Mouse (Mus musculus) cortical plate, adult 2 months (tissue): ENCODE data around the gene Fbxw21.

Source experiments
- CTCF ChIP-seq: fragments of 200-500 bp; IDR thresholded peaks from 2 replicates; pipeline ENCODE4 v1.5.1; 2011; ENCODE audit warnings: mild to moderate bottlenecking, control low read depth, low read length; ENCODE audit not compliant: insufficient read depth; ENCODE audit errors: extremely low read depth
- POLR2A ChIP-seq: fragments of 200-500 bp; IDR thresholded peaks from 2 replicates; pipeline ENCODE4 v1.6.1; 2011; ENCODE audit warnings: mild to moderate bottlenecking, low read length, control low read depth; ENCODE audit not compliant: insufficient read depth; ENCODE audit errors: extremely low read depth

DNA sequence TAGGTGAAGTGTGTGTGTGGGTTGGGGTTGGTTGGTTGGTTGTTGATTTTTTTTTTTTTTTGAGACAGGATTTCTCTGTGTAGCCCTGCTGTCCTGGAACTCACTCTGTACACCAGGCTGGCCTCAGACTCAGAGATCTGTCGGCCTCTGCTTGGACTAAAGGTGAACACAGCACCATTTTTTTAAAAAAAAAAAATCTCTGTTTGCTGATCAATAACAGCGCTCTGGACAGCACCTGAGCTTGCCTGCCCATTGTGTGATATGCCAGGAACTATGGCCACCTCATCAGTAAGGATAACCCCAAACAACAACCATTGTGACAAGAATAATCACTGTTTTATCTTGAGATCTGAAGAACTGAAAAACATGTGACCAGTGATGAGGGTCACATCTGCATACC lies 36.8 kb downstream of the Fbxw21 start:
- no peak for TF ChIP-seq POLR2A
- no peak for TF ChIP-seq CTCF
